ENCODE assay signal across 8 mouse cellular contexts in the genomic region with DNA sequence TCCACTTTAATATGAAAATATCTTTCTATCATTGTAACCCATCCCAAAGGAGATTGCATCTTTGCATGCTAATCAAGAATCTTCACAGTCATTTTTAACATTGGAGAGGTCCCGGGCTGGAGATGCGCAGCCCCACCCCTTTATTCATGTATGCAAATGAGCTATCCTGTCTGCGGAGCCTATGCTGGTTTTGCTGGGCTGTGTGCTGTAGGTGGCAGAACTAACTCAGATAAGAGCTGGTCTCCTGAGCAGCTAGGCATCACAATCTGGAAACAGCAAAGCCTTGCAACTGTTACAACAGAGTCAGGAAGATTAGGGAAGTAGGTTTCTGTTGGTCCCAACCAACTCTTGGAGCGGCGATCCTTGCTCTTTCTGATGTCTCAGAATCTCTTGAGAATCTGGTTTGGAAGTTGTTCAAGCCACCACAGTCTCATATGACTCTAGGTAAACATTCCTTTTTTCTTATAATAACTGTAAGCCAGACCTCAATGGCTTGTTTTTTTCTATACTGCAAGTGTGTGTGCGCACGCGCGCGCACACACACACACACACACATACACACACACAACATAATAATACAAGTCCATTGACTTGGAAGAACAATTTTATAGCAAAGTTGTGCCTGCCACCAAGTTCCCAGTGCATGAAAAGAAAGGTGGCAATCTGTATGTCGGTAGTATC.
A peak's percentile ranks its signal among the peaks of the same experiment; 100 is the strongest.
DNase-seq lines count a peak whose midpoint lies in the region; ATAC-seq lines count a peak whose summit lies in the region.

No protein-coding gene starts in this region.

- no peak for ATAC-seq in CD4-positive, CD25-positive, alpha-beta regulatory T cell, adult 4 months

- peak; percentile 37 to 42 for DNase-seq in cerebellum, postnatal 14 days
- DNase-seq in cerebellum, postnatal 25 days: no peak
- peak; percentile 22 for DNase-seq in embryo, embryonic 11.5 days (ENCODE audit: low read depth, low spot score)
- DNase-seq in kidney, adult 9 months: peak; percentile 13
- peak; percentile 24 for DNase-seq in left cerebral cortex, postnatal 4 days
- DNase-seq in right cerebral cortex, postnatal 25 days: peak; percentile 35
- DNase-seq in spleen, adult 12 weeks (ENCODE audit: low spot score): no peak

- intact Hi-C loops in left cerebral cortex, postnatal 4 days (cut with DNase I): loop anchor here (10.0 kb wide), 1 partner anchor 791 kb away; no protein-coding TSS in a partner anchor

Comparison
In these comparisons a context has a peak if more than half of its experiments do, and no peak if none do; other contexts are left out.
1. DNase-seq: peak in cerebellum, postnatal 14 days (2 of 2), embryo, embryonic 11.5 days (single experiment), kidney, adult 9 months (single experiment), left cerebral cortex, postnatal 4 days (single experiment) and right cerebral cortex, postnatal 25 days (single experiment); none in cerebellum, postnatal 25 days (0 of 2) and spleen, adult 12 weeks (single experiment).